Mouse (Mus musculus) hindbrain, embryonic 14.5 days (tissue): ENCODE data around the gene Slc6a11. TPM values are rescaled to one million over a fixed set of nuclear protein-coding genes. Genes with fewer than 3 reads are reported as not detected.
A peak's percentile ranks its signal among the peaks of the same experiment; 100 is the strongest.

Experiments used
- ATAC-seq: fragments of 200-750 bp; cut with Nextera tagmentation; 2 replicates; pipeline ENCODE4 v1.8.0; 2017; ENCODE audit warnings: moderate number of reproducible peaks, mild to moderate bottlenecking, moderate TSS enrichment, moderate library complexity; ENCODE audit not compliant: low FRiP score
- DNase-seq: peaks from one replicate; pipeline ENCODE4 v3.0.0-alpha.2; 2015; ENCODE audit warnings: low spot score
- H3K27ac ChIP-seq: fragments of 300-500 bp; sonication (generic); 2 replicates; pipeline ENCODE4 v1.5.1; 2014; ENCODE audit warnings: mild to moderate bottlenecking, moderate library complexity
- H3K27me3 ChIP-seq: fragments of 300-500 bp; sonication (generic); 2 replicates; pipeline ENCODE4 v1.6.1; 2014; ENCODE audit warnings: mild to moderate bottlenecking, low read length, mixed read lengths; ENCODE audit not compliant: control insufficient read depth, insufficient read depth
- H3K36me3 ChIP-seq: fragments of 300-500 bp; sonication (generic); replicated peaks from 2 replicates; pipeline ENCODE4 v1.6.1; 2014; ENCODE audit not compliant: control insufficient read depth, insufficient read depth
- H3K4me1 ChIP-seq: fragments of 300-500 bp; sonication (generic); replicated peaks from 2 replicates; pipeline ENCODE4 v1.6.1; 2014; ENCODE audit warnings: antibody characterized with exemption, low read length, mixed read lengths; ENCODE audit not compliant: control insufficient read depth, insufficient read depth
- H3K4me2 ChIP-seq: fragments of 300-500 bp; sonication (generic); replicated peaks from 2 replicates; pipeline ENCODE4 v1.6.1; 2014; ENCODE audit warnings: mild to moderate bottlenecking, moderate library complexity
- H3K4me3 ChIP-seq: fragments of 300-500 bp; sonication (generic); replicated peaks from 2 replicates; pipeline ENCODE4 v1.5.1; 2014; ENCODE audit warnings: mild to moderate bottlenecking, low read length
- H3K9ac ChIP-seq: fragments of 300-500 bp; sonication (generic); 2 replicates; pipeline ENCODE4 v1.6.1; 2014
- H3K9me3 ChIP-seq: fragments of 300-500 bp; sonication (generic); 2 replicates; pipeline ENCODE4 v1.6.1; 2016; ENCODE audit warnings: low read length; ENCODE audit not compliant: control insufficient read depth
- WGBS: fragments of 180-500 bp; shearing (Covaris S2); extraction: QIAGEN DNeasy Blood & Tissue Kit; methylation state at CpG from one replicate; pipeline ENCODE4 v1.1.7; 2014; 5-methylcytosine and 5-hydroxymethylcytosine counted together
- polyA plus RNA-seq: library from polyadenylated mRNA; unstranded; fragments of >200 nt; fragmentation: Nextera tagmentation; extraction: Ambion mirVana; gene quantifications from 2 replicates; pipeline ENCODE4 v1.2.1, GENCODE M21; 2014

Slc6a11 gene
- polyA plus RNA-seq, 1 experiment from 2014 or later = 64.0 TPM

- H3K27ac ChIP-seq = no peak overlapping the region
- DNase-seq (no peak), ATAC-seq (no peak)
- no peak overlapping the region for H3K4me2 ChIP-seq
- no peak overlapping the region for H3K4me3 ChIP-seq
- H3K9ac ChIP-seq = no peak overlapping the region
- no peaks in the 10 kb centered on the region for H3K9me3 ChIP-seq
- WGBS = 48% methylated on average over 9 of the region's 9 CpGs
- H3K36me3 ChIP-seq = no peaks in the 10 kb centered on the region
- H3K4me1 ChIP-seq = no peaks in the 10 kb centered on the region
- H3K27me3 ChIP-seq = 0 out of 2 replicates have a peak, but pooled peaks cover 3% of the 10 kb centered on the region
These were observed 68.3 kb downstream of the Slc6a11 start for GRCm38 (mm10) chr6:114199200-114199845.

- no peak overlapping the region for H3K9ac ChIP-seq
- H3K9me3 ChIP-seq = no peaks in the 10 kb centered on the region
- no peaks in the 10 kb centered on the region for H3K4me1 ChIP-seq
- no peak overlapping the region for H3K4me3 ChIP-seq
- no peak overlapping the region for H3K27ac ChIP-seq
- no peaks in the 10 kb centered on the region for H3K27me3 ChIP-seq
- no peak for DNase-seq
- H3K4me2 ChIP-seq = no peak overlapping the region
- WGBS = 89% methylated on average over 3 of the region's 3 CpGs
- no peak for ATAC-seq
- no peaks in the 10 kb centered on the region for H3K36me3 ChIP-seq
These were observed 73.5 kb downstream of the Slc6a11 start for GRCm38 (mm10) chr6:114204557-114204956.

- H3K9ac ChIP-seq = no peak overlapping the region
- no peak for ATAC-seq
- no peak for DNase-seq
- no peaks in the 10 kb centered on the region for H3K27me3 ChIP-seq
- H3K4me1 ChIP-seq = no peaks in the 10 kb centered on the region
- H3K36me3 ChIP-seq = no peaks in the 10 kb centered on the region
- H3K27ac ChIP-seq = no peak overlapping the region
- H3K4me3 ChIP-seq = no peak overlapping the region
- no peaks in the 10 kb centered on the region for H3K9me3 ChIP-seq
- 91% methylated on average over 2 of the region's 2 CpGs for WGBS
- H3K4me2 ChIP-seq = no peak overlapping the region
These were observed 77.3 kb downstream of the Slc6a11 start for GRCm38 (mm10) chr6:114208296-114208695.

- ATAC-seq (no peak), DNase-seq (no peak)
- H3K27me3 ChIP-seq = no peaks in the 10 kb centered on the region
- no peaks in the 10 kb centered on the region for H3K9me3 ChIP-seq
- H3K36me3 ChIP-seq = no peaks in the 10 kb centered on the region
- no peak overlapping the region for H3K4me2 ChIP-seq
- no peak overlapping the region for H3K27ac ChIP-seq
- 79% methylated on average over 4 of the region's 4 CpGs for WGBS
- H3K4me3 ChIP-seq = no peak overlapping the region
- no peak overlapping the region for H3K9ac ChIP-seq
- H3K4me1 ChIP-seq = peaks cover 14% of the 10 kb centered on the region
These were observed 83.4 kb downstream of the Slc6a11 start for GRCm38 (mm10) chr6:114214393-114214792.

- Histone ChIP-seq H3K4me3 (no peak overlapping the region), H3K4me1 (peaks cover 14% of the 10 kb centered on the region), H3K9me3 (no peaks in the 10 kb centered on the region), H3K27me3 (no peaks in the 10 kb centered on the region), H3K4me2 (no peak overlapping the region), H3K9ac (no peak overlapping the region), H3K27ac (peak overlapping the region; percentile 77), H3K36me3 (no peaks in the 10 kb centered on the region)
- ATAC-seq = peak; percentile 90
- WGBS = 25% methylated on average over 13 of the region's 13 CpGs
- peak; percentile 55 for DNase-seq
These were observed 85.8 kb downstream of the Slc6a11 start for GRCm38 (mm10) chr6:114216741-114217414.

- no peaks in the 10 kb centered on the region for H3K4me1 ChIP-seq
- WGBS = 16% methylated on average over 4 of the region's 4 CpGs
- H3K4me3 ChIP-seq = no peak overlapping the region
- no peaks in the 10 kb centered on the region for H3K27me3 ChIP-seq
- DNase-seq (peak; percentile 70), ATAC-seq (no peak)
- no peak overlapping the region for H3K9ac ChIP-seq
- H3K27ac ChIP-seq = no peak overlapping the region
- H3K36me3 ChIP-seq = no peaks in the 10 kb centered on the region
- H3K9me3 ChIP-seq = no peaks in the 10 kb centered on the region
- no peak overlapping the region for H3K4me2 ChIP-seq
These were observed 93.4 kb downstream of the Slc6a11 start for GRCm38 (mm10) chr6:114224399-114224798.

GRCm38 (mm10) chr6:114227378-114227777 is 96.3 kb downstream of the Slc6a11 start:
- Histone ChIP-seq H3K4me2 (no peak overlapping the region), H3K4me3 (no peak overlapping the region), H3K27ac (no peak overlapping the region), H3K4me1 (no peaks in the 10 kb centered on the region), H3K36me3 (no peaks in the 10 kb centered on the region), H3K27me3 (no peaks in the 10 kb centered on the region), H3K9me3 (no peaks in the 10 kb centered on the region), H3K9ac (no peak overlapping the region)
- DNase-seq (no peak), ATAC-seq (no peak)
- WGBS = 1% methylated on average over 2 of the region's 2 CpGs

- no peak for ATAC-seq
- WGBS = 88% methylated on average over 3 of the region's 3 CpGs
- H3K4me3 ChIP-seq = no peak overlapping the region
- no peaks in the 10 kb centered on the region for H3K27me3 ChIP-seq
- no peak overlapping the region for H3K4me2 ChIP-seq
- H3K36me3 ChIP-seq = no peaks in the 10 kb centered on the region
- no peak for DNase-seq
- H3K9me3 ChIP-seq = no peaks in the 10 kb centered on the region
- no peak overlapping the region for H3K27ac ChIP-seq
- H3K4me1 ChIP-seq = no peaks in the 10 kb centered on the region
- no peak overlapping the region for H3K9ac ChIP-seq
These were observed 97.2 kb downstream of the Slc6a11 start for GRCm38 (mm10) chr6:114228196-114228595.

GRCm38 (mm10) chr6:114238892-114239644 is 108.0 kb downstream of the Slc6a11 start:
- Histone ChIP-seq H3K27ac (peak overlapping the region; percentile 38), H3K4me2 (no peak overlapping the region), H3K36me3 (no peaks in the 10 kb centered on the region), H3K9me3 (no peaks in the 10 kb centered on the region), H3K4me1 (peaks cover 20% of the 10 kb centered on the region), H3K4me3 (no peak overlapping the region), H3K9ac (no peak overlapping the region), H3K27me3 (no peaks in the 10 kb centered on the region)
- ATAC-seq (peak; percentile 67; the same call in 1 of the 2 replicates), DNase-seq (peak; percentile 51)
- WGBS = 15% methylated on average over 5 of the region's 6 CpGs
